Mouse (Mus musculus): ENCODE data around the gene Grid2. TPM values are rescaled to one million over a fixed set of nuclear protein-coding genes. Genes with fewer than 3 reads are reported as not detected.

Grid2 gene
- total and polyA plus RNA-seq, 3 experiments = not detected

- H3K9me3 ChIP-seq (replicated peaks; ENCODE audit: insufficient read depth, low read length) = no peaks in the 10 kb centered on the region
- H3K4me3 ChIP-seq (ENCODE audit: control insufficient read depth in 1 of 2, insufficient read depth in 1 of 2, low read depth in 2 of 2, low read length in 2 of 2) = no peak overlapping the region
- H3K79me2 ChIP-seq (ENCODE audit: control insufficient read depth, insufficient read depth, low read length, poor library complexity) = no peaks in the 10 kb centered on the region
- no peaks in the 10 kb centered on the region for H3K27me3 ChIP-seq (ENCODE audit: control insufficient read depth in 1 of 2, insufficient read depth in 2 of 2, low read length in 2 of 2)
- TF ChIP-seq CHD1 (IDR thresholded peaks at IDR 0.05; ENCODE audit: low read depth, low read length) = no peak
- no peak for TF ChIP-seq ETS1 (IDR thresholded peaks at IDR 0.05; ENCODE audit: low read depth, low read length)
- TF ChIP-seq RAD21 (IDR thresholded peaks at IDR 0.05; ENCODE audit: low read depth, low read length) = no peak
- TF ChIP-seq USF2 (IDR thresholded peaks at IDR 0.05; ENCODE audit: borderline replicate concordance in 1 of 2, insufficient read depth in 1 of 2, low read depth in 1 of 2, low read length in 2 of 2) = no peak
- no peak for TF ChIP-seq E2F4 (IDR thresholded peaks at IDR 0.05; ENCODE audit: borderline replicate concordance, low read depth, low read length)
- no peak for TF ChIP-seq GABPA (IDR thresholded peaks at IDR 0.05; ENCODE audit: low read depth, low read length)
- TF ChIP-seq NELFE (IDR thresholded peaks at IDR 0.05; ENCODE audit: low read depth, low read length) = no peak
- H3K9ac ChIP-seq (ENCODE audit: control insufficient read depth, low read depth, low read length, poor library complexity, severe bottlenecking) = no peak overlapping the region
- no peak for DNase-seq (ENCODE audit: low read depth, low spot score)
- H3K4me1 ChIP-seq (ENCODE audit: control insufficient read depth in 1 of 2, insufficient read depth in 2 of 2, low read length in 2 of 2) = no peaks in the 10 kb centered on the region
- H3K36me3 ChIP-seq (ENCODE audit: control insufficient read depth in 1 of 2, insufficient read depth in 2 of 2, low read length in 2 of 2) = no peaks in the 10 kb centered on the region
- no peak overlapping the region for H3K27ac ChIP-seq (ENCODE audit: control insufficient read depth, low read depth, low read length)
Measured at GRCm38 (mm10) chr6:63448175-63448574, 192.5 kb downstream of the Grid2 start.

GRCm38 (mm10) chr6:63482141-63482540 is 226.5 kb downstream of the Grid2 start:
- DNase-seq (ENCODE audit: low read depth, low spot score) = no peak
- Histone ChIP-seq H3K4me3 (ENCODE audit: control insufficient read depth in 1 of 2, insufficient read depth in 1 of 2, low read depth in 2 of 2, low read length in 2 of 2) (no peak overlapping the region), H3K27me3 (ENCODE audit: control insufficient read depth in 1 of 2, insufficient read depth in 2 of 2, low read length in 2 of 2) (no peaks in the 10 kb centered on the region), H3K36me3 (ENCODE audit: control insufficient read depth in 1 of 2, insufficient read depth in 2 of 2, low read length in 2 of 2) (no peaks in the 10 kb centered on the region), H3K79me2 (ENCODE audit: control insufficient read depth, insufficient read depth, low read length, poor library complexity) (no peaks in the 10 kb centered on the region), H3K9me3 (replicated peaks; ENCODE audit: insufficient read depth, low read length) (no peaks in the 10 kb centered on the region), H3K27ac (ENCODE audit: control insufficient read depth, low read depth, low read length) (no peak overlapping the region), H3K9ac (ENCODE audit: control insufficient read depth, low read depth, low read length, poor library complexity, severe bottlenecking) (no peak overlapping the region), H3K4me1 (ENCODE audit: control insufficient read depth in 1 of 2, insufficient read depth in 2 of 2, low read length in 2 of 2) (no peaks in the 10 kb centered on the region)
- TF ChIP-seq E2F4 (IDR thresholded peaks at IDR 0.05; ENCODE audit: borderline replicate concordance, low read depth, low read length) (no peak), MYB (IDR thresholded peaks at IDR 0.05; ENCODE audit: low read depth, low read length) (no peak), NELFE (IDR thresholded peaks at IDR 0.05; ENCODE audit: low read depth, low read length) (no peak), SIN3A (IDR thresholded peaks at IDR 0.05; ENCODE audit: low read length) (no peak), TBP (IDR thresholded peaks at IDR 0.05; ENCODE audit: low read depth, low read length) (no peak), ZMIZ1 (IDR thresholded peaks at IDR 0.05; ENCODE audit: low read depth, low read length) (no peak), BHLHE40 (IDR thresholded peaks at IDR 0.05; ENCODE audit: borderline replicate concordance, low read depth, low read length) (no peak), ELF1 (IDR thresholded peaks at IDR 0.05; ENCODE audit: low read depth, low read length) (no peak)

- no peak for DNase-seq (ENCODE audit: low read depth, low spot score)
- no peak overlapping the region for H3K27ac ChIP-seq (ENCODE audit: control insufficient read depth, low read depth, low read length)
- no peak overlapping the region for H3K9ac ChIP-seq (ENCODE audit: control insufficient read depth, low read depth, low read length, poor library complexity, severe bottlenecking)
- TF ChIP-seq TCF12 (IDR thresholded peaks at IDR 0.05; ENCODE audit: low read depth, low read length) (no peak), USF1 (IDR thresholded peaks at IDR 0.05; ENCODE audit: low read depth, low read length) (no peak), UBTF (IDR thresholded peaks at IDR 0.05; ENCODE audit: borderline replicate concordance, insufficient read depth, low read depth, low read length) (no peak), USF2 (IDR thresholded peaks at IDR 0.05; ENCODE audit: borderline replicate concordance in 1 of 2, insufficient read depth in 1 of 2, low read depth in 1 of 2, low read length in 2 of 2) (no peak), MYB (IDR thresholded peaks at IDR 0.05; ENCODE audit: low read depth, low read length) (no peak), RAD21 (IDR thresholded peaks at IDR 0.05; ENCODE audit: low read depth, low read length) (no peak), ZC3H11A (IDR thresholded peaks at IDR 0.05; ENCODE audit: low read depth, low read length) (no peak), CHD2 (IDR thresholded peaks at IDR 0.05; ENCODE audit: low read length) (no peak), TAL1 (IDR thresholded peaks at IDR 0.05; ENCODE audit: low read length) (no peak), SIN3A (IDR thresholded peaks at IDR 0.05; ENCODE audit: low read length) (no peak), MAFK (IDR thresholded peaks at IDR 0.05; ENCODE audit: borderline replicate concordance, low read depth, low read length) (no peak), SMC3 (IDR thresholded peaks at IDR 0.05; ENCODE audit: low read depth, low read length) (no peak)
- no peaks in the 10 kb centered on the region for H3K9me3 ChIP-seq (replicated peaks; ENCODE audit: insufficient read depth, low read length)
- H3K4me3 ChIP-seq (ENCODE audit: control insufficient read depth in 1 of 2, insufficient read depth in 1 of 2, low read depth in 2 of 2, low read length in 2 of 2) = no peak overlapping the region
- no peaks in the 10 kb centered on the region for H3K4me1 ChIP-seq (ENCODE audit: control insufficient read depth in 1 of 2, insufficient read depth in 2 of 2, low read length in 2 of 2)
- H3K36me3 ChIP-seq (ENCODE audit: control insufficient read depth in 1 of 2, insufficient read depth in 2 of 2, low read length in 2 of 2) = no peaks in the 10 kb centered on the region
- H3K79me2 ChIP-seq (ENCODE audit: control insufficient read depth, insufficient read depth, low read length, poor library complexity) = no peaks in the 10 kb centered on the region
- no peaks in the 10 kb centered on the region for H3K27me3 ChIP-seq (ENCODE audit: control insufficient read depth in 1 of 2, insufficient read depth in 2 of 2, low read length in 2 of 2)
Measured at GRCm38 (mm10) chr6:63515016-63515415, 259.3 kb downstream of the Grid2 start.

All from MEL (cell line).